Mouse (Mus musculus) neural tube, embryonic 13.5 days (tissue): ENCODE data around the gene Swi5. TPM values are rescaled to one million over a fixed set of nuclear protein-coding genes. Genes with fewer than 3 reads are reported as not detected.

ENCODE experiments used
- ATAC-seq: fragments of 200-750 bp; cut with Nextera tagmentation; 2 replicates; pipeline ENCODE4 v1.8.0; 2017; ENCODE audit warnings: low read depth, mild to moderate bottlenecking, moderate TSS enrichment, moderate library complexity
- H3K27ac ChIP-seq: fragments of 300-500 bp; sonication (generic); replicated peaks from 2 replicates; pipeline ENCODE4 v1.5.1; 2015; ENCODE audit warnings: moderate library complexity, mild to moderate bottlenecking, inconsistent platforms
- H3K27me3 ChIP-seq: fragments of 300-500 bp; sonication (generic); 2 replicates; pipeline ENCODE4 v1.6.1; 2015; ENCODE audit warnings: mild to moderate bottlenecking, inconsistent platforms
- H3K36me3 ChIP-seq: fragments of 300-500 bp; sonication (generic); 2 replicates; pipeline ENCODE4 v1.6.1; 2015; ENCODE audit warnings: mild to moderate bottlenecking, inconsistent platforms
- H3K4me1 ChIP-seq: fragments of 300-500 bp; sonication (generic); replicated peaks from 2 replicates; pipeline ENCODE4 v1.6.1; 2015; ENCODE audit warnings: inconsistent platforms
- H3K4me2 ChIP-seq: fragments of 300-500 bp; sonication (generic); 2 replicates; pipeline ENCODE4 v1.6.1; 2015; ENCODE audit warnings: inconsistent platforms, mild to moderate bottlenecking, moderate library complexity
- H3K4me3 ChIP-seq: fragments of 300-500 bp; sonication (generic); 2 replicates; pipeline ENCODE4 v1.5.1; 2015; ENCODE audit warnings: mild to moderate bottlenecking, inconsistent platforms
- H3K9ac ChIP-seq: fragments of 300-500 bp; sonication (generic); 2 replicates; pipeline ENCODE4 v1.6.1; 2015; ENCODE audit warnings: moderate library complexity, mild to moderate bottlenecking, inconsistent platforms
- H3K9me3 ChIP-seq: fragments of 300-500 bp; sonication (generic); 2 replicates; pipeline ENCODE4 v1.6.1; 2016; ENCODE audit warnings: inconsistent platforms
- WGBS: fragments of 180-500 bp; shearing (Covaris S2); methylation state at CpG from one replicate; pipeline ENCODE4 v1.1.7; 2015; 5-methylcytosine and 5-hydroxymethylcytosine counted together
- polyA plus RNA-seq: library from polyadenylated mRNA; unstranded; fragments of >200 nt; fragmentation: Nextera tagmentation; extraction: Ambion mirVana; gene quantifications from 2 replicates; pipeline ENCODE4 v1.2.1, GENCODE M21; 2015

The Swi5 gene
- polyA plus RNA-seq, result 432 and 483 TPM in 2 replicates

- Histone ChIP-seq H3K9me3 (no peaks in the 10 kb centered on the region), H3K36me3 (peaks cover 35% of the 10 kb centered on the region), H3K4me1 (peaks cover 32% of the 10 kb centered on the region), H3K27me3 (no peaks in the 10 kb centered on the region), H3K27ac (peak within 1 kb of the TSS; percentile 77), H3K4me3 (peak within 1 kb of the TSS; percentile 89), H3K4me2 (peak within 1 kb of the TSS; percentile 97), H3K9ac (peak within 1 kb of the TSS; percentile 97)
- ATAC-seq, result peak; percentile 99
- under 1% methylated on average over 39 of the region's 41 CpGs for WGBS
These were observed at the start of gene Swi5 for GRCm38 (mm10) chr2:32287923-32288367. TSS of gene Swi5 (minus strand) at chr2:32288075.

- Histone ChIP-seq H3K27ac (no peak overlapping the region), H3K9ac (no peak overlapping the region), H3K4me2 (no peak overlapping the region), H3K36me3 (peaks cover 88% of the 10 kb centered on the region), H3K27me3 (peaks cover 8% of the 10 kb centered on the region; the same call in 1 of the 2 replicates), H3K9me3 (no peaks in the 10 kb centered on the region), H3K4me1 (no peaks in the 10 kb centered on the region), H3K4me3 (no peak overlapping the region)
- WGBS, result 48% methylated on average over 15 of the region's 15 CpGs
- ATAC-seq, result no peak
These were observed 48.0 kb upstream of the Swi5 start for GRCm38 (mm10) chr2:32335888-32336287.

GRCm38 (mm10) chr2:32332159-32332558 is 44.3 kb upstream of the Swi5 start:
- peaks cover 8% of the 10 kb centered on the region; the same call in 1 of the 2 replicates for H3K27me3 ChIP-seq
- no peaks in the 10 kb centered on the region for H3K9me3 ChIP-seq
- peaks cover 15% of the 10 kb centered on the region for H3K4me1 ChIP-seq
- no peak overlapping the region for H3K9ac ChIP-seq
- H3K4me2 ChIP-seq, result no peak overlapping the region
- no peak for ATAC-seq
- H3K27ac ChIP-seq, result no peak overlapping the region
- peaks cover 64% of the 10 kb centered on the region for H3K36me3 ChIP-seq
- WGBS, result 87% methylated on average over 5 of the region's 5 CpGs
- H3K4me3 ChIP-seq, result no peak overlapping the region

GRCm38 (mm10) chr2:32329531-32329930 is 41.7 kb upstream of the Swi5 start:
- no peak overlapping the region for H3K4me3 ChIP-seq
- H3K4me2 ChIP-seq, result no peak overlapping the region
- H3K27me3 ChIP-seq, result no peaks in the 10 kb centered on the region
- ATAC-seq, result no peak
- no peak overlapping the region for H3K27ac ChIP-seq
- H3K9ac ChIP-seq, result no peak overlapping the region
- WGBS, result 37% methylated on average over 6 of the region's 6 CpGs
- H3K4me1 ChIP-seq, result peaks cover 15% of the 10 kb centered on the region
- H3K36me3 ChIP-seq, result peaks cover 40% of the 10 kb centered on the region
- no peaks in the 10 kb centered on the region for H3K9me3 ChIP-seq

GRCm38 (mm10) chr2:32328911-32329460 is 41.1 kb upstream of the Swi5 start:
- peaks cover 37% of the 10 kb centered on the region for H3K36me3 ChIP-seq
- H3K4me3 ChIP-seq, result no peak overlapping the region
- H3K4me2 ChIP-seq, result no peak overlapping the region
- peaks cover 15% of the 10 kb centered on the region for H3K4me1 ChIP-seq
- peak; percentile 24; the same call in 1 of the 2 replicates for ATAC-seq
- no peak overlapping the region for H3K9ac ChIP-seq
- H3K27me3 ChIP-seq, result no peaks in the 10 kb centered on the region
- WGBS, result 6% methylated on average over 13 of the region's 13 CpGs
- H3K9me3 ChIP-seq, result no peaks in the 10 kb centered on the region
- H3K27ac ChIP-seq, result no peak overlapping the region

- ATAC-seq, result no peak
- WGBS, result 75% methylated on average over 4 of the region's 4 CpGs
- no peaks in the 10 kb centered on the region for H3K27me3 ChIP-seq
- no peak overlapping the region for H3K27ac ChIP-seq
- no peak overlapping the region for H3K4me2 ChIP-seq
- H3K36me3 ChIP-seq, result peaks cover 26% of the 10 kb centered on the region
- no peaks in the 10 kb centered on the region for H3K9me3 ChIP-seq
- H3K4me3 ChIP-seq, result no peak overlapping the region
- no peak overlapping the region for H3K9ac ChIP-seq
- peaks cover 30% of the 10 kb centered on the region for H3K4me1 ChIP-seq
These were observed 39.3 kb upstream of the Swi5 start for GRCm38 (mm10) chr2:32327200-32327599.

- 71% methylated on average over 7 of the region's 7 CpGs for WGBS
These were observed 37.5 kb upstream of the Swi5 start for GRCm38 (mm10) chr2:32325342-32325741.

GRCm38 (mm10) chr2:32324322-32324721 is 36.4 kb upstream of the Swi5 start:
- Histone ChIP-seq H3K9me3 (no peaks in the 10 kb centered on the region), H3K27me3 (peaks cover 10% of the 10 kb centered on the region), H3K4me2 (no peak overlapping the region), H3K9ac (no peak overlapping the region), H3K27ac (no peak overlapping the region), H3K4me3 (no peak overlapping the region), H3K36me3 (peaks cover 23% of the 10 kb centered on the region; the same call in 1 of the 2 replicates), H3K4me1 (peaks cover 40% of the 10 kb centered on the region)
- ATAC-seq, result no peak
- WGBS, result 52% methylated on average over 4 of the region's 4 CpGs

More at GRCm38 (mm10) chr2:32325342-32325741, 37.5 kb upstream of the Swi5 start:
- H3K4me1 ChIP-seq, result peaks cover 36% of the 10 kb centered on the region
- no peak overlapping the region for H3K4me2 ChIP-seq
- H3K36me3 ChIP-seq, result peaks cover 14% of the 10 kb centered on the region; the same call in 1 of the 2 replicates
- peaks cover under 1% of the 10 kb centered on the region; the same call in 1 of the 2 replicates for H3K27me3 ChIP-seq
- no peak overlapping the region for H3K9ac ChIP-seq
- no peaks in the 10 kb centered on the region for H3K9me3 ChIP-seq
- H3K27ac ChIP-seq, result no peak overlapping the region
- H3K4me3 ChIP-seq, result no peak overlapping the region
- no peak for ATAC-seq

GRCm38 (mm10) chr2:32322754-32323741 is 35.2 kb upstream of the Swi5 start:
- peak; percentile 62 for ATAC-seq
- Histone ChIP-seq H3K4me2 (peak overlapping the region; percentile 39), H3K27ac (peak overlapping the region; percentile 83), H3K36me3 (peaks cover 23% of the 10 kb centered on the region; the same call in 1 of the 2 replicates), H3K9ac (no peak overlapping the region), H3K27me3 (peaks cover 16% of the 10 kb centered on the region), H3K9me3 (no peaks in the 10 kb centered on the region), H3K4me1 (peaks cover 37% of the 10 kb centered on the region), H3K4me3 (no peak overlapping the region)
- 53% methylated on average over 7 of the region's 7 CpGs for WGBS

GRCm38 (mm10) chr2:32321591-32322298 is 33.9 kb upstream of the Swi5 start:
- ATAC-seq, result no peak
- Histone ChIP-seq H3K9me3 (no peaks in the 10 kb centered on the region), H3K36me3 (peaks cover 26% of the 10 kb centered on the region; the same call in 1 of the 2 replicates), H3K9ac (no peak overlapping the region; the same call in 1 of the 2 replicates), H3K4me3 (no peak overlapping the region), H3K27ac (peak overlapping the region; percentile 83), H3K4me1 (peaks cover 50% of the 10 kb centered on the region), H3K4me2 (no peak overlapping the region), H3K27me3 (peaks cover 20% of the 10 kb centered on the region)
- 66% methylated on average over 9 of the region's 9 CpGs for WGBS

GRCm38 (mm10) chr2:32320721-32321120 is 32.8 kb upstream of the Swi5 start:
- Histone ChIP-seq H3K27me3 (peaks cover 24% of the 10 kb centered on the region), H3K9me3 (no peaks in the 10 kb centered on the region), H3K4me3 (no peak overlapping the region), H3K4me1 (peaks cover 50% of the 10 kb centered on the region), H3K4me2 (no peak overlapping the region), H3K36me3 (peaks cover 31% of the 10 kb centered on the region; the same call in 1 of the 2 replicates), H3K9ac (no peak overlapping the region), H3K27ac (no peak overlapping the region)
- WGBS, result 71% methylated on average over 11 of the region's 11 CpGs
- ATAC-seq, result no peak
